Mouse (Mus musculus) regulatory T cell (primary cell): ENCODE data around the gene Avpr1b.
"Not testable (repeated sequence)": the region's sequence is repeated elsewhere in the genome, so short reads cannot be mapped to it uniquely, and the experiment has no call there.

Experiments
- in situ Hi-C: fragments of 300-600 bp; cut with MboI, MseI; formaldehyde crosslinking; loops from one replicate; pipeline ENCODE4 v1.15.1; 2025; ENCODE audit warnings: high pct_unique_total_duplicates

Gene Avpr1b

DNA sequence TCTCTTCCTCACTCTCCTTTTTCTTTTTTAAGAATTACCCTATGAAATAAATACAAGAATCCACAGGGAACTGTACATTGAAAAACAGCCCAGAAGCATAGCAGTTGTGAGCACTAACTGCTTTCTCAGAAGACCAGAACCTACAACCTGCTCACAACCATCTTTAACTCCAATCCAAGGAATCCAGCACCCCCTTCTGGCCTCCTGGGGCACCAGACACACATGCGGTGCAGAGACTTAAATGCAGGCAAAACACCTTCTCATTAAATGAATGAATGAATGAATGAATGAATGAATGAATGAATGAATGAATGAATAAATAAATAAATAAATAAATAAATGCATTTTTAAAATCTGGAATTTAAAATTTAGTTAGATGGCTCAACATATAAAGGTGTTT is 19.5 kb downstream of the Avpr1b start:
- in situ Hi-C loops: no loop called here

DNA sequence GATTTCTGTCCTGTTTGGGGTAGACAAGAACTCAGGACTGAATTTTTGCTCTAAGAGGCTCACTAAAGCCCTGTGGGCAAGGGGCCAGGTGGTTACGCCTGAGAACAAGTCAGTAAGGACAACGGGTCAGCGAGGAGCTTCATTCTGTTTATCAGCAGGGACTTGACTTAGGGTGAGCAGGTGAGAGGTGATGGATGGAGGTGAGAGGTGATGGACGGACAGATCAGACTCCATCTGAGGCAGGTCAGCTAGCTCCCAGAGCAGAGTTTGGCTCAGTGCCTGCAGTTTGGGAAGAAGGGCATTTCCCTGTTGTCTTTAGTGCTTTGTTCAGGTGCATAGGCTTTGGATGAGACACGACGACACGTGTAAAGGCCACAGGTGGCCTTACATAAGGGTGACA is 20.3 kb downstream of the Avpr1b start:
- in situ Hi-C loops: no loop called here

DNA sequence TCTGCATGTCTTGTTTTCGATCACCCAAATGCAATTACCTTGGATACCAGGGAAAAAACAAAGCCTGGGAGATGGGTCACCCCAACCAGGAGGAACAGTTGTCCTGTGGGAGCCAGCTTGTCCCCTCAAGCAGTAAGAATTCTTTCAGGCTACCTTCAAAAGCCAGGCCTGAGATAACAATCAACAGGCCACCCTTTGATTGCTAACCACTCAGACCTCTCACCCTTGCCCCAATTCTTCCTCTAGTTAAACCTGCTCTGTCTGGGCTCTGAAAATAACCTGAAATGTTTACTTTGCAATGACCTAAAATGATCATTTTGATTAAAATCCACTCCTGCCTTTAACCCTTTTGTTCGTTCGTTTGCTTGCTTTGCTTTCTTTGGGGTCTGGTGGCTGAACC is 24.6 kb downstream of the Avpr1b start:
- in situ Hi-C loops: no loop called here

DNA sequence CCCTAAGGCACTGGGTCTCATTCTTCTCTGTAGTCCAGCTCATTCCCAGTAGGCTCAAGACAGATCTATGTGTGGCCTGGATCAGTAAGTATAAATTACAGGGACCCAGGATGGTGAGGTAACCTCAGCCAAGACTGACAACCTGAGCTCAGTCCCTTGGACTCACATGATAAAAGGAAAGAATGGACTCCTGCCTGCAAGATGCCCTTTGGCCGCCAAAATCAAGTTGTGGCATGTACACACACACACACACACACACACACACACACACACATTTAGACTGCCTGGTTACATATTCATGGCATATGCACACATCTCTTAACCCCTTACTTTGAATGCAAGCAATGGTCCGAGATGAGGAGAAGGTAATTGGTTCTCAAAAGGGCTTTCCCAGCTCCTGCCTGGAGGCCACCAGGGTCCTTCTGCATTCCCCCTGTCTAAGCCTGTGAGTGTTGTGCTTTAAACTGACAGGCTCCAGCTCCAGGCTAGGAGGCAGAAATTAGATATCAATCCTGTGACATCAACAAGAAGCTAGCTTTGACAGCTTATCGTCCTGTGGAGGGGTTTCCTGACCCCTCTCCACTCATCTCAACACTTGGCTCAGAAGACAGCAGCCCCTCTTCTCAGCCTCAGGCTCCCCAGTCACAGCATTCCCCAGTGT is 25.3 kb downstream of the Avpr1b start:
- in situ Hi-C loops: no loop called here

DNA sequence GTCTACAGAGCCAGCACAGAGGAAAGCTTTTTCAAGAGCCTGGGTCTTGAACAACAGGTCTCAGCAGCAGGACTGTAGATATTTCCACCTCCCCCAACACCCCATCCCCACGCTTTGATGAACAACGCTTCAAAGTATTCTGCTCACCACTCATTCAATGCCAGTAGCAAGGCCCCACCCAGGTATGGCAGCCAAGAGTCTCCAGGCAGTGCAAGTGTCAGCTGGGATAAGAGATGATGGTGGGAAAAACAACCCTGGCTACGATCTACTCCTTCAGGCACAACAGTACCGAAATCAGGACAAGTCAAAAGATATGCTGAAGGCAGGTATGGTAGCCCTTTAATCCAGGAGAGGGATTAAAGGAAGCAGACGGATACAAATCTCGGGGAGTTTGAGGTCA is 27.2 kb downstream of the Avpr1b start:
- in situ Hi-C loops: no loop called here

DNA sequence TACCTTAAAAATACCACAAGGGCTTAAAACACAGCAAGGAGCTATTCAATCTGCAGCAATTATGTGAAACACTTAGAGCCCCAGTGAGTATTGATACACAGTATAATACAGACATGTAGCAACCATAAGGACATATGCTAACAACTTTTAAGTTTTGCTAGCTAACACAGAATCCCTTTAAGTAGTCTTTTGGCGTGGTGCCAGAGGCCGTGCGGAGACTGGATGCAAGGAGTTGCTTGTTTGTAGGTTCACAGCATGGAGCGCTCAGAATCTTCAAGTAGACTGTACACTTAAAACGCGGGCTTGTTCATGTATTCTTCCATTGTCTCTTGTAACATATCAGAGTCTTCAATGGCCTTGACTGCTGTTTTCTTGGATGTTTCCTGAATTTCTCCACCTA is 33.2 kb downstream of the Avpr1b start:
- in situ Hi-C loops: not testable (repeated sequence)

DNA sequence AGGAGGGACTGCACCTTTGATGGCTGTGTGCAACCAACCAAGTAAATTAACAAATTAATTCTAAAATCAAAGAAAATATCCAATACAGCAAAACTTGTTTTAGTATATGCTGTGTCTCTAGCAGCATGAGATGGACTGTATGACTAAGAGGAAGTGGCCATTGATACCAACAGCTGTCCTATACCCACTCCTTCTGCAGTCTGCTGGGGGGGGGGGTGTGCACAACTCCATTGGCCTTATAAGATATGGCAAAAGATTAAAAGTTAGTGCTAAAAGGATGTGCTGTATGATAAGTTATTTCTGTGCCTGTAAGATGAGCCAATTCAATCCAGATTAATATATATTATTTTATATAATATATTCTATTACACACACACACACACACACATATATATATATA is 35.5 kb downstream of the Avpr1b start:
- in situ Hi-C loops: no loop called here

DNA sequence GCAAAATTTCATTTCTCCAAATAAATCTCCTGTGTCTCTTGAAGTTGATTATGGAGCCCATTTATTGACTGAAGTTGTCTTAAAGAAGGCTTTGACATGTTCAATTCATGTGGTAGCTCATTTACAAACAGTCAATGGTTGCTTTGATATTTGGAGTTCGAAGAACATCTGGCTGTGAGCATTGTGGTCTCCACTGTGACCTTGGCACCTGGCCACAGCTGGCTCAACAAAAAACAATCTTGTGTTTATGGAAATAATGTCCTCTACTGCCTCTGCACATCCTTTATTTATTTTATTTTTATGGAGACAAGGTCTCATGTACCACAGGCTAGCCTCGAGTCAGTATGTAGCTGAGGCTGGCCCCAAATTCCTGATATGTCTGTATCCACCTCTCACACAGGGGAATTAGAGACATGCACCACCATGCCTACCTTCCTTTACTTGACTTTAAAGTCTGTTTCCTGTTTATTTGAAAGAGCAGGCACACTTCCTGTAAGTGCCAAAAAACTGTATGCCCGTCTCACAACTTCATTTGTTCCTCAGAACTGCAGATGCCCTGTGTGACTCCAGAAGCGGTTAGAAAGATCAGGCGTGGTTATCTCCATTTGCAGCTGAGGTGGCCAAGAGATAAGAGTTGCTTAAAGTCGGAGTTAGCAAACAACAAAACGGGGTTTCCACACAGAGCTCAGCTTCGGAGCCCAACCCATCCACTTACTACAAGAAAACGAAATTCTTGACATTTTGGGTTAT is 38.9 kb downstream of the Avpr1b start, which contains the start of gene Ctse:
TSS of gene Ctse (plus strand) at position 516 of the 750 bp plus-strand sequence.
- in situ Hi-C loops: no loop called here

DNA sequence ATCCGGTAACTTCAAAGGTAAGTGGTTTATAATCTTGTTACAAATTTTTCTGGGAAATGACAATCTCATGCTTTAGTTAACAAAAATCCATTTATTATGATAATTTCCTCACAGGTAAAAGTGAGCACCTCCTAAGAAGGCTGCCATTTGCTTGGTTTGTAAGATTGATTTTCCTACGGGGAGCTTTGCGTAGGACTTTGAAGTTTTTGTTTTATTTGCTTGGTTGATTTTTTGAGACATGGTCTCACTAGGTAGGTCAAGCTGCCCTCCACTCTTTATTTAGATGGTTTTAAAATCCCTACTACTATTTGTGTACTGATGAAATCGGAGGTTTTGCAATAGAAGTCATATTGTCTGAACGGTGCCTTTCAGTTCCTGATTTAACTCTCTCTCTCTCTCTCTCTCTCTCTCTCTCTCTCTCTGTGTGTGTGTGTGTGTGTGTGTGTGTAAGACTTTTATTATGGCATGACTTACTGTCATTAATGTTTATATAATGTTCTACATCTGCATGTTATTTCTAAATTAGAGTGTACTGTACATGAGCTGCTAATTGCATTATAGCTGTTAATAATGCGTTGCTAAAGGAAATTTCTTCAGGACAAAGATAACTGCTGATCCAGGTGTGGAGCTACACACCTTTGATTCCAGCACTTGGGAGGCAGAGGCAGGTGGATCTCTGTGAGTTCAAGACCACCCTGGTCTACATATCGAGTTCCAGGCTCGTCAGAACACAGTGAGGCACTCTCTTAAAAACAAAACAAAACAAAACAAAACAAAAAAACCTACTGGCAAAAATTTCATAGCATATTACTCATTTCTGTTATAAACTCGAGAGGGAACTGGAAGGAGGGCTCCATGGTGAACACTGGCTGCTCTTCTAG is 39.7 kb downstream of the Avpr1b start:
- in situ Hi-C loops: no loop called here

DNA sequence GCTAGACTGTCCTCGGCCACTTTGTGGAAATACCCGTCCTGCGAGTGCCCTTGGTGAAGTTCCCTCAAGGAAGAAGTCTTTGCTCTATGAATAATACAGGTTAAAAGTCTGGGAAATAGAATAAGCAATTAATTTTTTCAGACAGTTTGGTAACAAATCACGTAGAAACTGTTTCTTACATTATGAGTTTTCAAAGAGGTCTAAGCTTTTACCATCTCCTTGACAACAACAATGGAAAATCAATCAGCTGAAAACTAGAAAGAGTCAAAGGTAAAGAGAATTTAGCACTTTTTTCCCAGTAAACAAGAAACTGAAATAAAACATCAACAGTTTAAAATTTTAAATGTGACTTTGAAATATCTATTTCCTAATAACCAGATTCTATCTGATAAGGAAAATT is 41.0 kb downstream of the Avpr1b start:
- in situ Hi-C loops: no loop called here

DNA sequence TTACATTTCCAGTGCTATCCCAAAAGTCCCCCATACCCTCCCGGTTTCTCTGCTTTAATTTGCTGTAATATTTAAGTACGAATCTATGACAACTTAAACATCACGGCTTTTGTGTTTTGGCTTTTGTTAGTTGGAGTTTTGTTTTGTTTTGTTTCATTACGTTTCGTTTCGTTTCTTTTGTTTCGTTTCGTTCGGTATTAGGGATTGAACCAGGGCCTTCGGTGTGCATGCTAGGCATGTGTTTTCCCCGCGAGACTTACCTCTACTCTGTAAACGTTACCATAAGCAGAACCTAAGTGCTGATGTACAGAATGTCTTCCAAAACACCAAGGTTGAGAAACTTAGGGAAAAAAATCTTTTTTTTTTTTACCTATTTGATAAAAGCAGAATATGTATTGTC is 42.5 kb downstream of the Avpr1b start:
- in situ Hi-C loops: no loop called here

DNA sequence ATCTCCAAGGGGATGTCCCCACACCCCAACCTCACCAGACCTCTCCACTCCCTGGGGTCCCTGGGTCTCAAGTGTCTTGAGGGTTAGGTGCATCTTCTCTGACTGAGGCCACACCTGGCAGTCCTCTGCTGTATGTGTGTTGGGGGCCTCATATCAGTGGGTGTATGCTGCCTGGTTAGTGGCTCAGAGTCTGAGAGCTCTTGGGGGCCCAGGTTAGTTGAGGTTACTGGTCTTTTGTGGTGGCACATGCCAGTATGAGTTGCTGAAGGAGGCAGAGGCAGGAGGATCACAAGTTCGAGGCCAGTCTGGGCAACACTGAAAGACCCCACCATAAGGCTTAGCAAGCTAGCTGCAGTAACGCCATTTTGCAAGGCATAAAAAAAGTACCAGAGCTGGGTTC is 43.2 kb downstream of the Avpr1b start:
- in situ Hi-C loops: no loop called here

DNA sequence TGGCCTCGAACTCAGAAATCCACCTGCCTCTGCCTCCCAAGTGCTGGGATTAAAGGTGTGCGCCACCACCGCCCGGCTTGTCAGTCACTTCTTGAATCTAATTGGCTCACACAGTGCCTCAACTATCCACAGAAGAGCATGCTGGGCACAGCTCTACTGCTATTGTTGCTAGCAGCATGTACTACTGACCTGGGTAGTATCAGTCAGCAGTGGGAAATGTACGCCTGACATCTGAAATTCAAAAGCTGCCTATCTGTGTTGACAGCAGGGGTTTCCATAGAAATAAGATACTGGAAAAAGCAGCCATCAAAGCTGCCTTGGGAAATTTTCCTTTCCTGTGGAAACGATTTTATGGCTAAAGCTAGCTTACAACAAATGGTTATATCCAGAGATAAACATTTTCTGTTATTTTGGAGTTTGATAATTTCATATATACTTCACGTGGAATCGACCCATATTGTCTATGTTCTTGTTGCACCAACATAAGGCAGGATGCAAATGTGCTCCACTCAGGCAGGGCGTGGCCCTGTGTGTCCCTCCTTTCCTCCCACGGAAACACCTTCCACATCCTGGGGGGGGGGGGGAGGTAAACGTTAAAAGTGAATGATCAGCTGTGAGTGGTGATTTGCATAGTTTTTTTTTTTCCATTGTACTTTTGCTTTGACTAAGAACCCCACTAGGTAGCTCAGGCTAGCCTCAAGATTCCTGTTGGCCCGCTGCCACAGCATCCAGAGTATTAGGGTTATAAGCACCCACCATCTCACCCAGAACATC is 53.8 kb downstream of the Avpr1b start:
- in situ Hi-C loops: no loop called here

DNA sequence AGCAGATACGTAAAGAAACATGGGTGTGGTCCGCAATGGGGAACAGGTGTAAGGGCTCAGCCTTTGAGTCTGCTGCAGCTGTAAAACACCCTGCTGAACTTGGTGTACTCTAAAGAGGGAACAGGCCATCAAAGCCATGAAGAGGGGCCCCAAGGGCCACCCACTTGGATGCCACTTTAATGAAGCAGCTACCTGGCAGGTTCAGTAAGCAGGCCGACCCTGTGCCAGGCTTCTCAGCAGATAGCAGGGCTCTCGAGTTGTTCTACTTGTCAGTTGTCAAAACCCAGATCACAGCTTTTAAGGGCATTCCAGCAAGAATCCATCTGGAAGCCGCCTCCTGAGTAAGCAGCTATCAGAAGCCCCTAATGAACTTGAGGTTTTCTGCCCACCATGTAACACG is 56.6 kb downstream of the Avpr1b start:
- in situ Hi-C loops: no loop called here

DNA sequence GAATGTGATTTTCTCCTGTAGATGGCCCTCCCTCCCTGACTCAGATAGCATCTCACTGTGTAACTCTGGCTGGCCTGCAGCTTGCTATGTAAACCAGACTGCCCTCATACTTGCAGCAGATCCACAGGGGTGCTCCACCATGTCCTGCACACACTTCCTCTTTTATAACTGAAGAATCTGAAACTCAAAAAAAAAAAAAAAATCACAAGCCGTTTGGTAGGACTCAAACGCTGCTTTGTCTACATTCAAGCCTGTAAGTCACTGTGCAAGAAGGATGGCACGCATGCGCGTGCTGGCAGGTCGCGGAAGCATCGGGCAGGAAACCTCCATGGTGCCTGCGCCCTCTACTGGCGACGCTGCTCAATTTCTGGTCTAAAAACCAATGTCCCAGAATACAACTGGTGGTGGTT is 58.9 kb downstream of the Avpr1b start:
- in situ Hi-C loops: no loop called here

DNA sequence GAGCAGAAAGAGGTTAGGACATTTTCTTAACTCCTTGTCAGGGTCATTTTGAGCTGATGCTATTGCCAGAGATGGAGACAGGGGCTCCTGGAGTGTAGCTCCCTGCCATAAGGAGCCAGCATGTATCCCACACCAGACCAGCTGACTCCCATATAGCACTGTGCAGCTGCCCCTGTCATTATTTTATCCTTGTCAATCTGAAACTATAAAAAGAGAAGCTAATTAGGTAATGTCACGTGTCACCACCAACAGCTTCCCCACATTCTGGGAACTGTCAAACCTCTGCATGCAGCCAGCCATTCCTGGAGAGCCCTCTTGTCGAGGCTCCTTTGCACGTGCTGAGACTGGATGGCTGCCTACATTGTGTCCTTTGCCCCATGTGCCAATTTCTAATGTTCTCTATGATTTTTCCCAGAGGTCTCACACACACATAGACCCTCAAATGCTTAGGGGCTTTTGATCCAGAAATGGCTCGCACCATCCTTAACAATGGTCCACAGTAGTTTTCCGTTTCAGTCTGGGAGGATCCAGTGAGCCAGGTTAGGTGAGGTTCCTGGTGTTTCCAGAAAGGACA is 60.6 kb downstream of the Avpr1b start:
- in situ Hi-C loops: loop anchor here (5.0 kb wide), 1 partner anchor 47 kb away; no protein-coding TSS in a partner anchor

DNA sequence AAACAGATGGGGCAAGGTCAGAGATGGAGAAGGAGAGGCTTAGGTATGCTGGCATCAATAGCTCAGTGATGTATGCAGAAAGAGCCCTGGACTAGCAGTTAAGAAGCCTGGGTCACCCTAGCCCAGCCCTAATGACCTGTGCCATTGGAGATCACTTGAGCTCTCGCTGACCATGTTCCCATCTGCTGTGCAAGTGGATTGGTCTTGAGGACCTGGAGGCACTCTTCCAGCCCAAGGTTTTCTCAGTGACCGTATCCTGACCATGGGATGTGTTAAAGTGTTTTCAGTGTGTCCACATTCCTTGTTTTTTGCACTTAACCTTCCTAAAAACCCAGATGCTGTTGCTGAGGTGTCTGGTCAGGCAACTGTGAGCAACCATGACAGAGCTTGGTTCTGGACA is 61.2 kb downstream of the Avpr1b start:
- in situ Hi-C loops: loop anchor here (5.0 kb wide), 1 partner anchor 48 kb away; no protein-coding TSS in a partner anchor

DNA sequence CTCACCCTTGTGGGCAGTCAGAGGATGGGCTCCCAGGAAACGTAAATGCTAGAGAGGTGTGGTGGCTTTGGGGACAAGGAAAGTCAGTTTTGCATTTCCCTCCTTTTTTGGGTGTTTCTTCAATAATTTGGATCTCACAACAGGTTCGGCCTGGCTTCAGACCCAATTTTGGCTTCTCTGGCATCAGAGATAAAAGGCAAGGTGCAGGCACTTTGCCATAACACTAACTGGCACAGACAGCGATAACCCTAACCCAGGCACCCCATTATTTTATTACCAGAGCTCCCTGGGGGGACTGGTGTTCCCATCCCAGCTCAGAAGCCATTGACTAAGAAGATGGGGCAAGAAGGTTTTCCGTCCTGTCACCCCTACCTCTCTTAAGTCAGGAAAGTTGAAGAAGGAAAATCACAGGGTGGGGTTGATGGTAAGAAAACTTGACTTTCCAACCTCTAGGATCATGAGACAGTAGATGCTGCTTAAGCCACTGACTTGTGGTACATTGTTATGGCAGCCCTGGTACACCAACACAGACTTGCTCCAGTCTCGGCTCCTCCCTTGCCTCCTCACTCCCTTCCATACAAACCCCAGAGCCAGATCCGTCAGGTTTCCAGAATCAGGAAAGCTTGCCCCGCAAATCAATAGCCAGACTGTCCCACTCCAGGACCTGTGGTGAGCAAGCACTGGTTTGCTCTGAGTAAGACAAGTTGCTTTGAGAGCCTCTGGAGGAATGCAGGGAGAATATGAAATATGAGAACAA is 61.9 kb downstream of the Avpr1b start:
- in situ Hi-C loops: loop anchor here (5.0 kb wide), 1 partner anchor 49 kb away; no protein-coding TSS in a partner anchor
